Mouse (Mus musculus) heart, postnatal 0 days (tissue): ENCODE data around the gene Actn2. TPM values are rescaled to one million over a fixed set of nuclear protein-coding genes. Genes with fewer than 3 reads are reported as not detected.
A peak's percentile ranks its signal among the peaks of the same experiment; 100 is the strongest.

Source experiments
- ATAC-seq: fragments of 200-750 bp; cut with Nextera tagmentation; 2 replicates; pipeline ENCODE4 v1.8.0; 2017; ENCODE audit warnings: low read depth, moderate number of reproducible peaks, moderate library complexity; ENCODE audit not compliant: insufficient read depth
- DNase-seq: peaks from one replicate; pipeline ENCODE4 v3.0.0-alpha.2; 2016; ENCODE audit warnings: low spot score
- H3K27ac ChIP-seq: fragments of 300-500 bp; sonication (generic); 2 replicates; pipeline ENCODE4 v1.5.1; 2014; ENCODE audit warnings: low read depth, mild to moderate bottlenecking
- H3K27me3 ChIP-seq: fragments of 300-500 bp; sonication (generic); 2 replicates; pipeline ENCODE4 v1.6.1; 2014; ENCODE audit warnings: low read length, mixed read lengths; ENCODE audit not compliant: control insufficient read depth, insufficient read depth
- H3K36me3 ChIP-seq: fragments of 300-500 bp; sonication (generic); replicated peaks from 2 replicates; pipeline ENCODE4 v1.6.1; 2014; ENCODE audit warnings: low read length, mixed read lengths; ENCODE audit not compliant: control insufficient read depth, insufficient read depth
- H3K4me1 ChIP-seq: fragments of 300-500 bp; sonication (generic); 2 replicates; pipeline ENCODE4 v1.6.1; 2014; ENCODE audit warnings: antibody characterized with exemption; ENCODE audit not compliant: control insufficient read depth, insufficient read depth
- H3K4me2 ChIP-seq: fragments of 300-500 bp; sonication (generic); 2 replicates; pipeline ENCODE4 v1.6.1; 2014; ENCODE audit warnings: low read depth, mild to moderate bottlenecking, low read length, moderate library complexity
- H3K4me3 ChIP-seq: fragments of 300-500 bp; sonication (generic); 2 replicates; pipeline ENCODE4 v1.5.1; 2014; ENCODE audit warnings: low read depth, low read length
- H3K9ac ChIP-seq: fragments of 300-500 bp; sonication (generic); replicated peaks from 2 replicates; pipeline ENCODE4 v1.6.1; 2014; ENCODE audit warnings: low read depth, low read length, mixed read lengths
- H3K9me3 ChIP-seq: fragments of 300-500 bp; sonication (generic); replicated peaks from 2 replicates; pipeline ENCODE4 v1.6.1; 2016; ENCODE audit warnings: low read length; ENCODE audit not compliant: control insufficient read depth
- CTCF ChIP-seq: IDR thresholded peaks from 2 replicates; pipeline ENCODE4 v1.5.1; 2016; ENCODE audit warnings: antibody characterized with exemption, control low read depth, low read depth
- EP300 ChIP-seq: IDR thresholded peaks from 2 replicates; pipeline ENCODE4 v1.6.1; 2016; ENCODE audit warnings: antibody characterized with exemption, low read depth
- WGBS: fragments of 180-500 bp; shearing (Covaris S2); extraction: QIAGEN DNeasy Blood & Tissue Kit; methylation state at CpG from one replicate; pipeline ENCODE4 v1.1.7; 2014; 5-methylcytosine and 5-hydroxymethylcytosine counted together
- polyA plus RNA-seq: library from polyadenylated mRNA; unstranded; fragments of >200 nt; fragmentation: Nextera tagmentation; extraction: Ambion mirVana; gene quantifications from 2 replicates; pipeline ENCODE4 v1.2.1, GENCODE M21; 2015
- total RNA-seq: library from RNA; depleted of rRNA; stranded (reverse); fragments of >200 nt; gene quantifications from 2 replicates; pipeline ENCODE4 v1.2.3, GENCODE M21; 2014; ENCODE audit warnings: low replicate concordance

Gene Actn2
- total and polyA plus RNA-seq, 2 experiments from 2014 or later = 1,276 to 2,143 TPM

DNA sequence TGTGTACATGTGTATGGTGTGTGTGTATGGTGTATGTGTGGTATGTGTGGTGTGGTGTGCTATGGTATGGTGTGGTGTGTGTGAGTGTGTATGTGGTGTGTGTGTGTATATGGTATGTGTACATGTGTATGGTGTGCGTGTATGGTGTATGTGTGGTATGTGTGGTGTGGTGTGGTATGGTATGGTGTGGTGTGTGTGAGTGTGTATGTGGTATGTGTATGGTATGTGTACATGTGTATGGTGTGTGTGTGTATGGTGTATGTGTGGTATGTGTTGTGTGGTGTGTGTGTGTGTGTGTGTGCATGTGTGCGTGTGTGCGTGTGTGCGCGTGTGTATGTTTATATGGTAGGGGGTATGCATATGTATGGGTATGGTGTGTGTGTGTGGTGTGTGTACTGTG is 9.0 kb downstream of the Actn2 start:
- H3K27ac ChIP-seq = no peak overlapping the region
- 96% methylated on average over 5 of the region's 5 CpGs for WGBS
- no peaks in the 10 kb centered on the region; the same call in 1 of the 2 replicates for H3K36me3 ChIP-seq
- DNase-seq (no peak), ATAC-seq (no peak)
- H3K4me2 ChIP-seq = no peak overlapping the region
- H3K9ac ChIP-seq = no peak overlapping the region
- no peak overlapping the region for H3K4me3 ChIP-seq
- no peak for TF ChIP-seq EP300
- TF ChIP-seq CTCF = no peak
- peaks cover 37% of the 10 kb centered on the region; the same call in 1 of the 2 replicates for H3K4me1 ChIP-seq
- no peaks in the 10 kb centered on the region for H3K9me3 ChIP-seq
- H3K27me3 ChIP-seq = no peaks in the 10 kb centered on the region

DNA sequence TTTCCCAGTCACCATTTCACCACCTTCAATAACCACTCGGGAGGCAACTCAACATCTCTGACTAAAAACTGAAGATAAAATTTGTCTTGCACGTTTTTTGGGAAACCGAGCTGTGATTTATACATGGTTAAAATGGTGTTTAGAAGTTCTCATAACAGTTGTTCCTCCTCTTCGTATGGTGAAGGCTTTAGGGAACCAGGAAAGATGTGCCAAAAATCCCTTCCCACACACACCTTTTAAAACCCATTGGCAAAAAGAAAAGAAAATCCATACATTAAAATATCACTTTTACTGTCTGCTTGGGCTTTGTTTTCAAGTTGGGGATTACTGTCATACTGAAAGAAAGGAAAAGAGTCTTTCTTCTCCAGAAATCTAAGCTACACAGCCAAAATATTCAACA is 12.2 kb downstream of the Actn2 start:
- 49% methylated on average over 4 of the region's 4 CpGs for WGBS
- DNase-seq (no peak), ATAC-seq (no peak)
- Histone ChIP-seq H3K4me1 (peaks cover 35% of the 10 kb centered on the region), H3K27ac (0 out of 2 replicates have a peak overlapping the region, but pooled peaks have one; percentile 69), H3K9me3 (no peaks in the 10 kb centered on the region), H3K36me3 (no peaks in the 10 kb centered on the region; the same call in 1 of the 2 replicates), H3K27me3 (no peaks in the 10 kb centered on the region), H3K9ac (no peak overlapping the region), H3K4me3 (no peak overlapping the region), H3K4me2 (no peak overlapping the region)
- TF ChIP-seq CTCF (no peak), EP300 (no peak)

DNA sequence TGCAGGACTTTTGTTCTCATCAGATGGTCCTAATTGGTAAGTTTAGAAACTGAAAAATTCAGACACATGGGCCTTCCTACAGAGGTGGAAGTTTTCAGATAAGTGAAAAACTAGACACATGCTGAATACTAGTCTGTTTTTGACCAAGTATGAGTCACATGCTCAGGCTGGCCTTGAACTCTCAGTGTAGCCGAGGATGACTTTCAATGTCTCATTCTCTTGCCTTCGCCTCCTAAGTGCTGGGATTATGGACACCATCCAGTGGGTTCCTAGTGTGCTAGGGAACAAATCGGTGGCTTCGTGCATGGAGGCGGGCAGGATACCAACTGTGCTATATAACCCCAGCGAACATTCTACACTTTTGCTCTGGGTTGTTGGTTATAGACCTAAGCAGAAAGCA is 13.0 kb downstream of the Actn2 start:
- ATAC-seq (no peak), DNase-seq (no peak)
- H3K27ac ChIP-seq = peak overlapping the region; percentile 69
- no peak overlapping the region for H3K9ac ChIP-seq
- peak overlapping the region; percentile 10; the same call in 1 of the 2 replicates for H3K4me2 ChIP-seq
- H3K27me3 ChIP-seq = no peaks in the 10 kb centered on the region
- H3K9me3 ChIP-seq = no peaks in the 10 kb centered on the region
- 59% methylated on average over 6 of the region's 6 CpGs for WGBS
- H3K4me1 ChIP-seq = peaks cover 37% of the 10 kb centered on the region
- TF ChIP-seq CTCF (no peak), EP300 (no peak)
- H3K36me3 ChIP-seq = no peaks in the 10 kb centered on the region; the same call in 1 of the 2 replicates
- no peak overlapping the region for H3K4me3 ChIP-seq

DNA sequence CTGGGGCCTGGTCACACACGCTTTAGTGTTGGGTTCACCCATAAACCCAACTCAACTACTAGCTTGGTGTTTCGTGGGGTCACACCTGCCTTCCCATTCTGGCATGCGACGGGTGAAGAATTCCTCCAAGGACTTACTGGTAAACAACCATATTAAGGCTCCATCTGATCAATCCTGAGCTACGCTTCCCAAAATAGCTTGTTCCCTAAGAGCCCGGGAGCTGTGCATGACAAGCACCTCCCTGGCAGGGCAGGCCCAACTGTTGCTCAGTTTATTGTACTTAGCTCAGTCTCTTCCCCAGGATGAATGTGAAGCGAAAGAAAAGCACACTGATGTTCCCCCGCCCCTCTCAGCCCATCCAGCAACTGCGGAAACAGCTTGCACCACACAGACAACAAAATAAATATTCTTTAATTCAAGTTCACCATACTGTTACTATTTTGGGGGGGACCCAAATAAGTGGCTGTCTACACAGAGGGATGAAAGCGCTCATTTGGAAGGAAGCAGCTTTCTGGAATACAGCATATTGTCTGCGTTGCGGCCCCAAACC is 17.4 kb downstream of the Actn2 start:
- WGBS = 44% methylated on average over 12 of the region's 12 CpGs
- peak; percentile 79 for DNase-seq
- H3K4me1 ChIP-seq = peaks cover 42% of the 10 kb centered on the region

DNA sequence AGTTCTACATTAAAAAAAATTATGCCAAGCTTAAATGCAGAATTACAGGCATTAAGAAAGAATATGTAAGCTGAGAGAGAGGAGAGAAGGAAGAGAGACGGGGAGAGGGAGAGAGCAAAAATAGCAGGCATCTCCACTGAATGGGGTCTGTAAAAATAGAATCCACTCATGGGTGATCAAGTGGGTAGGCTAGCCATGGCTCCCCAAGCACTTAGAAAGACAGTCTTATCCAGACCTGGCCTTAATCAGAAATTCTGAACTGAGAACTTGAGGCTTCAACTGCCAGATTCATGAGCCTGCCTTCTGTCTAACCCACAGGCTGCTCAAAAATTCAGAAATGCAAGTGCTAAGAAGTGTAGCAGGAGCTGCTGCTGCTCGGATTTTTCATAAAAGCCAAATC is 20.4 kb downstream of the Actn2 start:
- peaks cover 3% of the 10 kb centered on the region; the same call in 1 of the 2 replicates for H3K36me3 ChIP-seq
- peak overlapping the region; percentile 93 for H3K27ac ChIP-seq
- no peaks in the 10 kb centered on the region for H3K9me3 ChIP-seq
- peaks cover 39% of the 10 kb centered on the region for H3K4me1 ChIP-seq
- 17% methylated on average over 2 of the region's 2 CpGs for WGBS
- peak overlapping the region; percentile 51; the same call in 1 of the 2 replicates for H3K9ac ChIP-seq
- H3K4me3 ChIP-seq = no peak overlapping the region
- peak overlapping the region; percentile 31; the same call in 1 of the 2 replicates for H3K4me2 ChIP-seq
- peak; percentile 90 for DNase-seq
- TF ChIP-seq EP300 (peak; percentile 71), CTCF (no peak)
- no peaks in the 10 kb centered on the region for H3K27me3 ChIP-seq
- peak; percentile 68 for ATAC-seq

More for the DNA sequence above, 17.4 kb downstream of the Actn2 start:
- Histone ChIP-seq H3K9me3 (no peaks in the 10 kb centered on the region), H3K4me2 (peak overlapping the region; percentile 37; the same call in 1 of the 2 replicates), H3K36me3 (no peaks in the 10 kb centered on the region; the same call in 1 of the 2 replicates), H3K4me3 (no peak overlapping the region), H3K27me3 (no peaks in the 10 kb centered on the region), H3K27ac (peak overlapping the region; percentile 93), H3K9ac (peak overlapping the region; percentile 49)
- TF ChIP-seq EP300 = no peak
- TF ChIP-seq CTCF = no peak
- ATAC-seq = peak; percentile 73

DNA sequence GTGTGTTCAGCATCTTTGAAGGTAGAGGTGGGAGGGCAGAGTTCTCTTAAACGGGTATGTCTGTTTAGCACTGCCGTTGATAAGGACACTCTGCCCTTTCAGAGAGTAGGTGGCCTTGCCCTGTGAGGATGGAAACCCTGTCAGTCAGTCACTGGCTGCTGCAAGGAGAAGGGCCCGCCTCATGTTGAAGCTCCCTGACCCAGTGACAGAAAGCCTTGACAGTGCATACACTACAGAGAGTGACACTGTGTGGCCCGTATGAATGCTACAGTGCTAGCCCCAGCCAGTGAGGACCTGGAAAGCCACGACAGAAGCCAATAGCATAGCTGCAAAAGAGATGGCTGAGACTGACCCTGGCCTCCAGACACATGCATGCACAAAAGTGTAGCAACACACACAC is 22.5 kb downstream of the Actn2 start:
- Histone ChIP-seq H3K27me3 (no peaks in the 10 kb centered on the region), H3K9me3 (no peaks in the 10 kb centered on the region), H3K4me1 (peaks cover 39% of the 10 kb centered on the region), H3K36me3 (peaks cover 8% of the 10 kb centered on the region; the same call in 1 of the 2 replicates), H3K9ac (no peak overlapping the region), H3K4me2 (0 out of 2 replicates have a peak overlapping the region, but pooled peaks have one; percentile 2), H3K4me3 (no peak overlapping the region), H3K27ac (peak overlapping the region; percentile 93)
- no peak for DNase-seq
- peak; percentile 47 for ATAC-seq
- 24% methylated on average over 5 of the region's 5 CpGs for WGBS
- TF ChIP-seq CTCF = no peak
- TF ChIP-seq EP300 = no peak
